Mouse (Mus musculus) hindbrain, embryonic 12.5 days (tissue): ENCODE data around the gene Fcmr. TPM values are rescaled to one million over a fixed set of nuclear protein-coding genes. Genes with fewer than 3 reads are reported as not detected.
A peak's percentile ranks its signal among the peaks of the same experiment; 100 is the strongest.

Source experiments
- ATAC-seq: fragments of 200-750 bp; cut with Nextera tagmentation; 2 replicates; pipeline ENCODE4 v1.8.0; 2017; ENCODE audit warnings: moderate TSS enrichment; ENCODE audit not compliant: low FRiP score
- H3K27ac ChIP-seq: fragments of 300-500 bp; sonication (generic); 2 replicates; pipeline ENCODE4 v1.5.1; 2016; ENCODE audit warnings: mild to moderate bottlenecking
- H3K27me3 ChIP-seq: fragments of 300-500 bp; sonication (generic); 2 replicates; pipeline ENCODE4 v1.6.1; 2016; ENCODE audit warnings: mild to moderate bottlenecking
- H3K36me3 ChIP-seq: fragments of 300-500 bp; sonication (generic); 2 replicates; pipeline ENCODE4 v1.6.1; 2016; ENCODE audit warnings: mild to moderate bottlenecking
- H3K4me1 ChIP-seq: fragments of 300-500 bp; sonication (generic); 2 replicates; pipeline ENCODE4 v1.6.1; 2016
- H3K4me2 ChIP-seq: fragments of 300-500 bp; sonication (generic); replicated peaks from 2 replicates; pipeline ENCODE4 v1.6.1; 2016; ENCODE audit warnings: mild to moderate bottlenecking
- H3K4me3 ChIP-seq: fragments of 300-500 bp; sonication (generic); 2 replicates; pipeline ENCODE4 v1.5.1; 2016; ENCODE audit warnings: mild to moderate bottlenecking
- H3K9ac ChIP-seq: fragments of 300-500 bp; sonication (generic); 2 replicates; pipeline ENCODE4 v1.6.1; 2016; ENCODE audit warnings: mild to moderate bottlenecking, moderate library complexity
- H3K9me3 ChIP-seq: fragments of 300-500 bp; sonication (generic); replicated peaks from 2 replicates; pipeline ENCODE4 v1.6.1; 2016; ENCODE audit warnings: mild to moderate bottlenecking
- WGBS: fragments of 180-500 bp; shearing (Covaris S2); methylation state at CpG from one replicate; pipeline ENCODE4 v1.1.7; 2016; 5-methylcytosine and 5-hydroxymethylcytosine counted together
- polyA plus RNA-seq: library from polyadenylated mRNA; unstranded; fragments of >200 nt; fragmentation: Nextera tagmentation; extraction: Ambion mirVana; gene quantifications from 2 replicates; pipeline ENCODE4 v1.2.1, GENCODE M21; 2016

Gene Fcmr
- polyA plus RNA-seq, 1 experiment from 2014 or later = not detected

- Histone ChIP-seq H3K9me3 (no peaks in the 10 kb centered on the region), H3K4me3 (no peak overlapping the region), H3K4me2 (no peak overlapping the region), H3K9ac (no peak overlapping the region), H3K36me3 (no peaks in the 10 kb centered on the region), H3K27me3 (peaks cover 29% of the 10 kb centered on the region), H3K27ac (no peak overlapping the region), H3K4me1 (peaks cover 8% of the 10 kb centered on the region; the same call in 1 of the 2 replicates)
- WGBS = 75% methylated on average over 3 of the region's 3 CpGs
- no peak for ATAC-seq
Observed at GRCm38 (mm10) chr1:130875910-130876309, 10.4 kb downstream of the Fcmr start.

GRCm38 (mm10) chr1:130876931-130877509 lies 11.6 kb downstream of the Fcmr start:
- H3K36me3 ChIP-seq = no peaks in the 10 kb centered on the region
- no peak overlapping the region for H3K27ac ChIP-seq
- no peak overlapping the region for H3K9ac ChIP-seq
- 18% methylated on average over 3 of the region's 3 CpGs for WGBS
- no peak for ATAC-seq
- H3K9me3 ChIP-seq = no peaks in the 10 kb centered on the region
- H3K4me3 ChIP-seq = no peak overlapping the region
- peaks cover 8% of the 10 kb centered on the region; the same call in 1 of the 2 replicates for H3K4me1 ChIP-seq
- H3K27me3 ChIP-seq = peaks cover 29% of the 10 kb centered on the region
- H3K4me2 ChIP-seq = no peak overlapping the region

DNA sequence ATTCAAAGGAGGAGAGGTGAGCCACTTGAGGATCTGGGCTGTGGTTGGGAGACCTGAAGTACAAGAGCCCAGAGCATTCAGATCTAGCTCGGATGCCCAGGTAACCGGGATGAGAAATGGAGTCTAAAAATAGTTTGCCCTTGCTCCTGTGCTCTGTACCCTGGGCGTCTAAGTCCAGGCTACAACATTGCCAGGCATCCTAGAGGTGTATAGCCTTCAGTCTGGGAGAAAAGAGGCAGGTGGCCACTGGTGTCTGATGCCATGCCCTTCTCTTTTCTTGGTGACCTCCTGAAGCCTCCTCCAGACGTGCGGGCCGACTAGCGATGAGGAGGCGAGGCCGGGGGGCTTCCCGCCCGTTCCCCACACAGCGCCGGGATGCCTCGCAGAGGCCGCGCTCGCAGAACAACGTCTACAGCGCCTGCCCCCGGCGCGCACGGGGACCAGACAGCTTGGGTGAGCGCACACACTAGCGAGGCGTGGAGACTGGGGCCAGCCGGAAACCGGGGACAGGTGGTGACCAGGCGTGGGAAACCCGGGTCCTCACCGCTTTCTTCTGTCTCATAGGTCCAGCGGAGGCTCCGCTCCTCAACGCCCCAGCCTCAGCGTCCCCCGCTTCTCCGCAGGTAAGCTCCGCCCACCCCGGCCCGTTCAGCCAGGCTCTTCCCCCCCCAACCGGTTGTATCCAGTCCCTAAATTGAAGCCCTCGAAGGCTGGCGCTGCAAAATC lies 12.6 kb downstream of the Fcmr start:
- H3K27me3 ChIP-seq = peaks cover 29% of the 10 kb centered on the region
- no peak overlapping the region for H3K27ac ChIP-seq
- peaks cover 8% of the 10 kb centered on the region; the same call in 1 of the 2 replicates for H3K4me1 ChIP-seq
- peak overlapping the region; percentile 44 for H3K4me3 ChIP-seq
- peak; percentile 78 for ATAC-seq
- H3K36me3 ChIP-seq = no peaks in the 10 kb centered on the region
- 2% methylated on average over 43 of the region's 43 CpGs for WGBS
- peak overlapping the region; percentile 90 for H3K4me2 ChIP-seq
- H3K9me3 ChIP-seq = no peaks in the 10 kb centered on the region
- peak overlapping the region; percentile 51 for H3K9ac ChIP-seq

DNA sequence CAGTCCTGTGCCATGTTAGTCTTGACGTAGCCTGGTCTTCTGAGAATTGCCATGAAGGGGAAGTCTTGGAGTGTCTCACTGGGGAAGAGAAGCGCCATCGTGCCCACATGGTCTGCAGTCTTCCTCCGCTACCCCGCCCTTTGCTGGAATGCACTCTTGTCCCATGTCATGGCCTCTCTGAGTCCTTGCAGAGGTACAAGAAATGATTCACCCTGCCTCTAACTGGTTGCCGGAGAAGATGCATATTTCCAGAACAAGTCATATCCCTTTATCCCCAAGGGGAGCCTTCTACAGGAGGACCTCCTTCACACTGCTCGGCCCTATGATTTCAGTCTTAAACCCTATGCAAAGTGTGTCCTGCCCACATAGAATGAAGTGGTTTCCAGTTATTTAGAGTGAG lies 14.5 kb downstream of the Fcmr start:
- no peak for ATAC-seq
- H3K4me1 ChIP-seq = peaks cover 8% of the 10 kb centered on the region; the same call in 1 of the 2 replicates

DNA sequence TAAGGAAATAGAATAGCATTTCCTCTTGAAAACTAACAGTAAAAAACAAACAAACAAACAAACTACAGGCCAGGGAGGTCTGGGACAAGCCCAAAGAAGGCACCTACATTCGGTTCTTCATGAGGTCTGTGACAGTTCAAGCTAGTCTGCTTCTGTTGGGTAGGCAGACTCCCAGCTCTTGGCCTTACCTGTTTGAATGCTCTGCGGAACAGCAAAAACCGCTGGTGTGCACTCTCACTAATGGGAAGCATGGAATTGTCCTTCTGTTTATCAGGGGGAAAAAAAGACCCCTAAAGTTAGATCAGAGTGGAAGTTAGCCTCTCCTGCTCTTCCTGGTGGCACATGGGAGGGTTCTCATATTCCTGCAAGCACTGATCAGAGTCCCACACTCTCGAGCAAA lies 17.7 kb downstream of the Fcmr start:
- WGBS = 91% methylated on average over 4 of the region's 4 CpGs
- Histone ChIP-seq H3K4me2 (no peak overlapping the region), H3K27me3 (peaks cover 19% of the 10 kb centered on the region), H3K9ac (no peak overlapping the region), H3K4me1 (peaks cover 4% of the 10 kb centered on the region; the same call in 1 of the 2 replicates), H3K27ac (no peak overlapping the region), H3K36me3 (no peaks in the 10 kb centered on the region), H3K4me3 (no peak overlapping the region), H3K9me3 (no peaks in the 10 kb centered on the region)
- ATAC-seq = no peak

More for the DNA sequence above, 14.5 kb downstream of the Fcmr start:
- Histone ChIP-seq H3K27me3 (peaks cover 29% of the 10 kb centered on the region), H3K4me3 (no peak overlapping the region), H3K36me3 (no peaks in the 10 kb centered on the region), H3K9me3 (no peaks in the 10 kb centered on the region), H3K4me2 (no peak overlapping the region), H3K27ac (no peak overlapping the region), H3K9ac (no peak overlapping the region)
- WGBS = 96% methylated on average over 7 of the region's 7 CpGs

DNA sequence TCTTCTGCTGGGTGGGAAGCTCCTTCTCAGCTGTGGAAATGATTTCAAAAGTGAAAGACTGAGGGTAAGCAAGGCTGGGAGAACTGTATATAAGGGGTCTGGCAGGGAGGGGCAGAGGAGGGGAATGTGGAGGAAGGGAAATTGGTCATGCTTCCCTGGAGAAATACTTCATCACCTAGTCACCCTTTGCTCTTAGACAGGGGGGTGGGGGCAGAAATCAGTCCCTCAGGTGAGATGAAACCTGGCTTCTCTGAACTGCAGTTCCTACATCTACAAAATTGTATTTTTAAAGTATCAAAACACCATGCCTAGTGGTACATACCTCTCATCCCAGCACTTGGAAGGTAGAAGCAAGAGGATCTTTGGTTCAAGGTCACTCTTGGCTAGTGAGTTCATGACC lies 21.9 kb downstream of the Fcmr start, which contains the start of gene Il24:
Gene Il24 (minus strand): TSS at position 101 of the 400 bp plus-strand sequence.
- H3K36me3 ChIP-seq = no peaks in the 10 kb centered on the region
- no peaks in the 10 kb centered on the region for H3K27me3 ChIP-seq
- H3K9me3 ChIP-seq = no peaks in the 10 kb centered on the region
- no peak within 1 kb of the TSS for H3K27ac ChIP-seq
- H3K4me1 ChIP-seq = no peaks in the 10 kb centered on the region
- H3K9ac ChIP-seq = no peak within 1 kb of the TSS
- ATAC-seq = no peak
- H3K4me2 ChIP-seq = no peak within 1 kb of the TSS
- H3K4me3 ChIP-seq = no peak within 1 kb of the TSS

- ATAC-seq = no peak
- Histone ChIP-seq H3K9me3 (no peaks in the 10 kb centered on the region), H3K36me3 (no peaks in the 10 kb centered on the region), H3K27ac (no peak overlapping the region), H3K4me1 (no peaks in the 10 kb centered on the region), H3K4me3 (no peak overlapping the region), H3K9ac (no peak overlapping the region), H3K4me2 (no peak overlapping the region), H3K27me3 (no peaks in the 10 kb centered on the region)
- 79% methylated on average over 1 of the region's 1 CpGs for WGBS
Observed at GRCm38 (mm10) chr1:130892446-130892845, 27.0 kb downstream of the Fcmr start.

GRCm38 (mm10) chr1:130893329-130894040 lies 28.0 kb downstream of the Fcmr start:
- Histone ChIP-seq H3K36me3 (no peaks in the 10 kb centered on the region), H3K4me3 (no peak overlapping the region), H3K4me2 (no peak overlapping the region), H3K9ac (no peak overlapping the region), H3K27ac (no peak overlapping the region), H3K4me1 (no peaks in the 10 kb centered on the region), H3K9me3 (no peaks in the 10 kb centered on the region), H3K27me3 (no peaks in the 10 kb centered on the region)
- WGBS = 78% methylated on average over 9 of the region's 9 CpGs
- no peak for ATAC-seq

DNA sequence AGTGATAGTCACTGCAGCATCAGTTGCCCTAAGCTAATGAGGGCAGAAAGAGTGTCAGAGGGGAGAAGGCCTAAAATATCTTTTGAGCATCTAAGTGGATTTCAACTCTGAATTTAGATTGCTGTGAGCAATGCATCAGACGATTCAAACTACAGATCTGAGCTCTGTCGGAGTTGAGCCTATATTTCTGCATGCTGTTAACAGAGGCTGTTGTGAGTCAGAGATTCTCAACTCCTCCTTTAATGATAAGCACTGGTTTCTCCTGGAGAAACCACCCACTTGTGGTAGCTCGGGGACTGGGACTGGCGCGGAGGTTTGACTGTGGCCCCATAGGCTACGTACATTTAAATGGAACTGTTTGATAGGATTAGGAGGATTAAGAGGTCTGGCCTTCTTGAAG lies 29.0 kb downstream of the Fcmr start:
- Histone ChIP-seq H3K27me3 (no peaks in the 10 kb centered on the region), H3K36me3 (no peaks in the 10 kb centered on the region), H3K4me2 (no peak overlapping the region), H3K9me3 (no peaks in the 10 kb centered on the region), H3K9ac (no peak overlapping the region), H3K4me1 (no peaks in the 10 kb centered on the region), H3K27ac (no peak overlapping the region), H3K4me3 (no peak overlapping the region)
- WGBS = 80% methylated on average over 6 of the region's 6 CpGs
- no peak for ATAC-seq

- ATAC-seq = no peak
- H3K9ac ChIP-seq = no peak overlapping the region
- WGBS = 85% methylated on average over 7 of the region's 7 CpGs
Observed at GRCm38 (mm10) chr1:130902505-130902904, 37.0 kb downstream of the Fcmr start.

DNA sequence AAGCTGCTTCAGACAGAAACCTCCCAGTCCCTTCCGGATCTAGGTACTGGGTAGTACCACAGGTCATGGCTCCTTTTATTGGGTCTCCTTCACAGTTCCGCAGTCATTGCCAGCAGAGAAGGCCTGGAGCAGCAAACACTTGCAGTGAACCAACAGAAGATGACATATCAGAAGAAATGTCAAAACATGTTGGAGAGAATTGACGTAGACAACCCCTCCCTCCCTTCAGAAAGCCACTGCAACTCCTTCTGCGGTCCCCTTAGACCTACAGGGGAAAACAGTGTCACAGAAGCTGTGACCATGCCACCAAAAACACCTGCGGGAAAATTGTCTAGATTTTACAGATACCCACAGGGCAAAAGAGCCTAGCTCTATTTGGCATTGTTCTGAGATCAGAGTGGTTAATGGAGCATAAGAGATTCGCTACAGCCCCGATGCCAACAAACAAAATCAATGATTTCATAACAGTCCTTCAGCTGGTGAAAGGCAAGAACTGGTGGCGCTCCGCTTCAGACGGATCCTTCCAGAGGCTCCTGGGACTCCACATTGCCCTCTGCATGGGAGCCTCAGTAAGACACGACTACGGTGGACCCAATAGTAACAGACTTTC lies 46.0 kb downstream of the Fcmr start, which contains the start of gene Il20:
Gene Il20 (minus strand): TSS at position 51 of the 610 bp plus-strand sequence.
- 80% methylated on average over 12 of the region's 12 CpGs for WGBS

More at GRCm38 (mm10) chr1:130902505-130902904, 37.0 kb downstream of the Fcmr start:
- Histone ChIP-seq H3K27ac (no peak overlapping the region), H3K4me1 (no peaks in the 10 kb centered on the region), H3K27me3 (no peaks in the 10 kb centered on the region), H3K9me3 (no peaks in the 10 kb centered on the region), H3K4me2 (no peak overlapping the region), H3K36me3 (no peaks in the 10 kb centered on the region), H3K4me3 (no peak overlapping the region)

More for the DNA sequence above, 46.0 kb downstream of the Fcmr start, which contains the start of gene Il20:
- H3K4me2 ChIP-seq = no peak within 1 kb of the TSS
- no peak within 1 kb of the TSS for H3K9ac ChIP-seq
- H3K9me3 ChIP-seq = no peaks in the 10 kb centered on the region
- H3K27ac ChIP-seq = no peak within 1 kb of the TSS
- no peaks in the 10 kb centered on the region for H3K4me1 ChIP-seq
- ATAC-seq = no peak
- H3K36me3 ChIP-seq = no peaks in the 10 kb centered on the region
- no peak within 1 kb of the TSS for H3K4me3 ChIP-seq
- no peaks in the 10 kb centered on the region for H3K27me3 ChIP-seq
